Mouse (Mus musculus): ENCODE data around the gene Nfe2l2. TPM values are rescaled to one million over a fixed set of nuclear protein-coding genes. Genes with fewer than 3 reads are reported as not detected.

Nfe2l2 gene
- total RNA-seq, 2 experiments from 2014 or later = 66.7 to 70.2 TPM

DNA sequence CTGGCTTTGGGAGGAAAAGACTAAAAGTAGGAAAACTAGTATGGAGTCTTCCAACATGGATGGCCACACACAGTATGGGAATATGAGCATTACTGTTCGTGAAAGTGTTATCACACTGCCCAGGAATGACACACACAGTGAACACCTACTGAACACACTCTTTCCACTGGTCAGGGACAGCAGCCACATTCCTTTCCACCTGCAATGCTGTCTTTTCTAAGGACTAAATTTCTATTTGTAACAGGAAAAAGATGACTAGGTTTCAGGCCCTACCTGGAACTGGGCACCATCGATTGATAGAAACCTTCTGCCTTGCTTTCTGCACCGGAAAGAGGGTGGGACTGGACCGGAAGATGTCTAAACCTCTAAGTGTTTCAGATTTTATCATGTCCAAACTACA is 13.8 kb downstream of the Nfe2l2 start:
- no peak for DNase-seq

DNA sequence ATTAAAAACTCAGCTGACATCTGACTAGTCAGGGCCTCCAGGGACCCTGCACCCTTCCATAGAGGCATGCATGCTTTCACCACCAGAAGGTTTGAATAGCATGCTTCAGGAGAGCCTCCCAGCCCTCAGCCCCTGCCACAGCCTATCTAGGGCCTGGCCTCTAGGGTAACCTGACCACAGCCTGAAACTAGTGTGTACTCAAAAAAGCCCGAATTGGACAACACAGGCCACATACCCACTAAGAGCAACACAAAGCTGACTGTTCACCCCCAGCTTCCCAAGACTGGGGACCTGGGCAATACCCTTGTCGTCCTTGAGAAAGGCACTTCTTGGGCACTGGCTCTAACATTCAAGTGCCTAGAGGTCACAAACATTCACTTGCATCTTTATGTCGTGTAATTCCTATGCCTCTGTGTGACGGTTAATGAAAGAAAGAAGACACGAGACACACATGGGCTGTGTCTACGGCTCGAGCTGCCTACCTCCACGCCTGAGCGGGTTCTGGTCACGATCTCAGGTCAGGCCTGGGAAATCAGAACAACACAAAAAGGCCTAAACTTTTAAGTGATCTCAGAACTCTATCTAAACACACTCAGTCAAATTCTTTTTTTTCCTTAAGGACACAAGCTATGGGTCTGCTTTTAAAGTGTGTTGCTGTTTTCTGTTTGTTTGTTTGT is 14.8 kb downstream of the Nfe2l2 start:
- intact Hi-C loops (cut with DNase I) = no loop called here
- DNase-seq = no peak

More for the DNA sequence above, 13.8 kb downstream of the Nfe2l2 start:
- intact Hi-C loops (cut with DNase I) = no loop called here

DNA sequence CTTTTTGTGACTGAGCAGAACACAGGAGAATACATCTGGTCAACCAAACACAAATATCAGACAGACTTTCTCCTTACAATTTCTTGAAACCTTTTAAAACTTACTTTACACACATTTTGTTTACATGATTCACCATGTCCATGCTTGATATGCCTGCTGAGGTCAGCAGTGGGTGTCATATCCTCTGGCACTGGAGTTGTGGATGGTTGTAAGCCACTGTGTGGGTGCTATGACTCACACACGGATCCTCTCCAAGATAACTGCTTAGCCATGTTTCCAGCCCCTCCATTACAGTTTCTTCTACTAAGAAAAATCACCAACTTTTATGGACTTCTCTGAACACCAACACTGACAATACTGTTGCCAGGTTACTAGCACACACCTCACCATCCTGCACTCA is 15.5 kb downstream of the Nfe2l2 start:
- intact Hi-C loops (cut with DNase I) = no loop called here
- no peak for DNase-seq

DNA sequence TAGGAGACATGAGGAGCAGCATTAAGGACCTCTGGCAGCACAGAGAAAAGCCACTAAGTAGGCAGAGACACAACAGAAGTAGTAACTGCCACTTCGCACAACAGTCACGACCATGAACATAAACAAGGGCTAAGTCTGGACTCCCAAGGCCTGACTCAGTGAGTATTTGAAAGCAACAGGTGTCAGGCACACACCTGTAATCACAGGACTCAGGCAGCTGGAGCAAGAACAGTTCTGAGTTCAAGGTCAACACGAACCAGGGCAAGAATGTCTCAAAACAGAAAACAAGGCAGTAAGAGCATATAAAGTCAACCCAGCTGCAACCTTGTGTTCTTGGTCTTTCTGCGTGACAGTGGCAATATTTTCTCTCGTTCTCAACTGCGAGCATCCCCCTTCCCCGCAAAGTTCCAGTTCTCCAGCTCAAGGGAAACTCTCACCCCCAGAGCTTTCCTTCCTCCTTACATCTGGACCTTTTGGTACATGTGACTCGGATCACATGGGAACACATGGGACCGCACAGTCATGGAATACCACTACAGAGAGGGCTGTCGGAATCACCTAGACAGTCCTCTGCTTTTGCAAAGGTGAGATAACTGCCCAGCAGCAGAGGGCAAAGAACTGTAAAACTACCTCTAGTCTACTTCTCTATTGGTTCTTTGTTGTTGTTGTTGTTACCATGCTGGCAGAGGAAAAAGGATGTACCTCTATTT is 17.2 kb downstream of the Nfe2l2 start:
- no peak for DNase-seq
- intact Hi-C loops (cut with DNase I) = no loop called here

DNA sequence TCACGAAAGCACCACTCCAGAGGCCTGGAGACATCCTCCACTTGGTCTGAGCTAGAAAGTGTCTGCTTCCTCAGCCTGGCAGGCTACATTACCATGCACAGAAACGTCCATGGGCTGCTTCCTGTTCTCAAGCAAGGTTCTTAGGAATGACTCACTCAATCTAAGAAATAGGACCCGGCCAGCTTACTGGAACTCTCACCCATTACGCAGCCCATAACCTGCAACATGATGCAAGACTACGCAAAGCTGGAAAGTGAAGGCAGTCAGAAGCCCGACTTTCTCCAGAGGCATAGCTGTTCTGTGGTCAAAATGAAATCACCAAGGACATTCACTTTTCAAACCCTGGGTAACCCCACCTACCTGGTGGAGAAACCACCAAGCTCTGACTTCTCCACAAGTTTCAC is 19.0 kb downstream of the Nfe2l2 start:
- intact Hi-C loops (cut with DNase I) = loop anchor here (1.0 kb wide), 1 partner anchor 18 kb away; no protein-coding TSS in a partner anchor
- DNase-seq = no peak

DNA sequence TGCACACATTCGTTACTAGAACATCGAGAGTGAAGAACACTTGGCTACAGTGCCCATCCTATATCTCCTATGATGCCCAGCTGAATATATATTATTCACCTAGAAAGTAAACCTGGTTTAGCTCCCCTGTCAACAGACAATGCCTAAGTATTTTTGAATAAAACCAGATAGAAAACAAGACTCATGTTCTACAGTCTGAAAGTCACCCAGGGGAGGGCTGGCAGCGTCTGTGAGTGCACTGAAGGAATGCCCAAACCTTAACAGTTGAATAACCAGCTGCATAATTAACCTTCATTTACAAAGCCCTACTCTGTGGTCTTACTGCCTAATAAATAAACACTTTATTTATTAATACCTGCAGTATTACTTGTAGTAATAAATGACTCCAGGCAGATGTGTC is 19.9 kb downstream of the Nfe2l2 start:
- intact Hi-C loops (cut with DNase I) = no loop called here
- DNase-seq = no peak

DNA sequence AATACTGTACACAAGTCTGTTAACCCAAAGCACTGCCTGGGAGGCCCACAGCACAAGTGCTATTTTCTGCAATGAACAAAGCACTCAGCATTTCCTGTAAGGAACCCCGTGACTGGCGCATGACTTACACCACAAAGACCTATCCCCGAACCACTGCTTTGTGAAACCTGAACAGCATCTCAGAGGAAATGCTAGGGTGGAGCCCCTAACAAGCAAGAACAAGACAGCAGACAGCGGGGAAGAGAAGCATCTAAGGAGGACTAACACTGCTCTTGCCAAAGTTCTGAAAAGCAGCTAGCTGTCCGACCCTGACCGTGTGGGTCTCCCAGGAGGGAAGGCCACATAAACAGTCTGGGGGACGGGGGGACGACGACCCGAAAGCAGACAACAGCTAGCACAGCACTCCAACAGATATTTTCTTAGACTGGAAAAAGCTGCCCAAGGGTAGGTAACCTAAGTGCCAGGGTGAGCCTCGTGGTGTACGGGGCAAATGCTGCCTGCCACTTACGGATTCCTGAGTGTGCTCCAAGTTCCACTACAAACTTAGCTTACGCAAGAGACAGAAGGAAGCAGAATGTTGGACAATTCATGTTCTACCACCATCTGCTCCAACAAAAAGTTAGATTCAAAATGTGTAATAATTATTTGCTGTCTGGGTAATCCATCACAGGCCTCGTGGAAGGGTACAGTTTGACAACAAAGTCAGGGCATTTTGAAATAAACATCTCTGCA is 21.3 kb downstream of the Nfe2l2 start:
- intact Hi-C loops (cut with DNase I) = no loop called here

DNA sequence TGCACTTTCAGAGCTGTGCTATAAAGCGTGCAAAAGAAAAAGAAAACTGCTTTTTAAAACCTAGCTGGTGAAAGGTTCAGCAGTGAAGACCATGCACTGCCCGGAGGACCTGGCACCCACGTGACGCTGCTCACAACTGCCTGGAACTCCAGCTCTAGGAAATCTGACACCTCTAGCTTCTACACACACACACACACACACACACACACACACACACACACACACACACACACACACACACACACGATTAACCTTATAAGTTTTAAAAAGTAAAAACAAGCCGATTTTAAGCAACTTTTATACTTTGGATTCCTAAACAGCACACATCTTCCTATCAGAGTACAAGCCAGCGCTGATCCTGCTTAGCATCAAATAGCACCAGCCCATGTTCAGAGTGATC is 23.0 kb downstream of the Nfe2l2 start:
- intact Hi-C loops (cut with DNase I) = no loop called here

More for the DNA sequence above, 21.3 kb downstream of the Nfe2l2 start:
- peak; percentile 66 to 76 for DNase-seq

DNA sequence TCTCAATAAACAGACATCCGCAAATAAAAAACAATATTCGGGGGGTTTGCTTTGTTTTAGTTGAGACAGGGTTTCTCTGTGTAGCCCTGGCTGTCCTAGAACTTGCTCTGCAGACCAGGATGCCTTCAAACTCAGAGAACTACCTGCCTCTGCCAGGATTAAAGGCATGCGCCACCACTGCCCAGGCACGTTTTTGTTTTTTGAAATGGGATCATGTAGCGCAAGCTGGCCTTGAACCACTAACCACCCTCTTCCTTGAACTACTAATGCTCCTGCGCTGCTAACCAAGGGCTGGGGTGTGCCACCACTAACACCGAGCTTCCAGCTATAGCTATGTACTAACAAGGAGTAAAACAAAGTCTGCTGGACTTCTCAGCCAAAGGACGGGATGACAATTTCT is 24.5 kb downstream of the Nfe2l2 start:
- intact Hi-C loops (cut with DNase I) = no loop called here
- no peak for DNase-seq

More for the DNA sequence above, 23.0 kb downstream of the Nfe2l2 start:
- DNase-seq = no peak

DNA sequence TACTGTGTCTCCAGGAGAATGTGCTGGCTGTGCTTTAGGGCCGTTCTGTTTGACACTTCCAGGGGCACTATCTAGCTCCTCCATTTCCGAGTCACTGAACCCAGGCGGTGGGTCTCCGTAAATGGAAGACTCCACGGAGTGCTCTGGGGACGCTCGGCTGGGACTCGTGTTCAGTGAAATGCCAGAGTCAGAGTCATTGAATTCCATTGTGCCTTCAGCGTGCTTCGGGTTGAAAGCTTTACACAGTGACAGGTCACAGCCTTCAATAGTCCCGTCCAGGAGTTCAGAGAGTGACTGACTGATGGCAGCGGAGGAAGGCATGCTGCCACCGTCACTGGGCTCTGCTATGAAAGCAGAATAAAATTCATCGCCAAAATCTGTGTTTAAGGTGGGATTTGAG is 27.9 kb downstream of the Nfe2l2 start:
- intact Hi-C loops (cut with DNase I) = loop anchor here (2.0 kb wide), 1 partner anchor 14 kb away; no protein-coding TSS in a partner anchor
- no peak for DNase-seq

DNA sequence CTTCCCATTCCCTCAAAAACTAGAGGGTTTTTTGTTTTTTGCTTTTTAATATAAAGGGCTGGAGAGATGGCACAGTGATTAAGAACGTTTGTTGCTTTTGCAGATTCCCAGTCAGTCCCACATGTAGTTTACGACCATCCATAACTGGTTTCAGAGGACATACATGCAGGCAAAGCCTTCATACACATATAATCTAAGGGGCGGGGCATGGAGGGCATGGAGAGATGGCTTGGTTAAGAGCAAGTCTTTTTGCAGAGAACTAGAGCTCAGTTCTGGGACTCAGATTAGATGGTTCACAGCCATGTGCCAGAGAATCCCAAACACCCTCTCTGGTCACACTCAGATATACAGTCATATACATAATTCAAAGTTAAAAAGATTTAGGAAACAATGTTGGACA is 31.9 kb downstream of the Nfe2l2 start:
- DNase-seq = no peak
- intact Hi-C loops (cut with DNase I) = no loop called here

DNA sequence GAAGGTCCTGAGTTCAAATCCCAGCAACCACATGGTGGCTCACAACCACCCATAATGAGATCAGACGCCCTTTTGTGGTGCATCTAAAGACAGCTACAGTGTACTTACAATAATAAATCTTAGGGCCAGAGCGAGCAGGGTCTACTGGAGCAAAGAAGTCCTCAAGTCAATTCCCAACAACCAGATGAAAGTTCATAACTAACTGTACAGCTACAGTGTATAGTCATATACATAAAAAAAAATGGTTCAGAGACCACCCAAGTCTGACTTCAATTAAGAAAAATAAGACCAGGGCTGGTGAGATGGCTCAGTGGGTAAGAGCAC is 33.1 kb downstream of the Nfe2l2 start:
- intact Hi-C loops (cut with DNase I) = no loop called here
- DNase-seq = no peak

DNA sequence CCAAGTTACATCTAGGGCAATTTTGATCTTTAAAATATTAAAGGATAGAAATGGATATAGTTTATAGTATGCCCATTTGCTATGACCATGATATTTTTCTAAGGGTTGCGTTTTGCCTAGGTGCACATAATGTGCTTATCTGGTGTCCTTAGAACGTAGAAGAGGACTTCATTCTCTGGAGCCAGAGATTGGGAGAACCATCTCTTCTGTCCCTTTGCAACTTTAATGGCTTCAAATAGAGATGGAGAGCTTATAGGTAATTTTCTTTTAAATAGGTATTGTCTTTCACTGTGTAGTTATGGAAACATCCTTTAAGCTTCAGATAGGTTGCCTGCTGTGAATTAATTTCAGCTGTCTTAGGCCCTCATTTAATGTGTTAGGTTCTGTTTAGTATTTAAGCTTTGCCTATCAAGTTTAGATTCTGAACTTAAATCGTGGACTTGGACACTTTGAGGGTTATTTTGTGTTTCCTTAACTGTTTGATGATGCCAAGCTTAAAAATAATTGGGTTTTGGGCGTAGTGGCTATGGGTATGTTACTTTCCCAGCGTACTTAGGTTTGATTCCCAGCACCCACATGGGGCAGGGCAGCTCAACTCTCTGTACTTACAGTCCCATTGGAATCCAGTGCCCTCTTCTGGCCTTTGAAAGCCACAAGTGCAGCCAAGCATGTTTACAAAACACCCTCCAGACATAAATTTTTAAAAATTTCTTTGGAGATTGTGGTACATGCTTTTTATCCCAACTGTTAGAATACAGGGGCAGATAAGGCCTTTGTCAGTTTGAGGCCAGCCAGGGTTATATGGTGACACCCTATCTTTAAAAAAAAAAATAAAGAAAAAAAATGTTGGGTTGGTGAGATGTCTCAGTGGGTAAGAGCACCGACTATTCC is 33.8 kb downstream of the Nfe2l2 start:
- intact Hi-C loops (cut with DNase I) = no loop called here
- DNase-seq = no peak

DNA sequence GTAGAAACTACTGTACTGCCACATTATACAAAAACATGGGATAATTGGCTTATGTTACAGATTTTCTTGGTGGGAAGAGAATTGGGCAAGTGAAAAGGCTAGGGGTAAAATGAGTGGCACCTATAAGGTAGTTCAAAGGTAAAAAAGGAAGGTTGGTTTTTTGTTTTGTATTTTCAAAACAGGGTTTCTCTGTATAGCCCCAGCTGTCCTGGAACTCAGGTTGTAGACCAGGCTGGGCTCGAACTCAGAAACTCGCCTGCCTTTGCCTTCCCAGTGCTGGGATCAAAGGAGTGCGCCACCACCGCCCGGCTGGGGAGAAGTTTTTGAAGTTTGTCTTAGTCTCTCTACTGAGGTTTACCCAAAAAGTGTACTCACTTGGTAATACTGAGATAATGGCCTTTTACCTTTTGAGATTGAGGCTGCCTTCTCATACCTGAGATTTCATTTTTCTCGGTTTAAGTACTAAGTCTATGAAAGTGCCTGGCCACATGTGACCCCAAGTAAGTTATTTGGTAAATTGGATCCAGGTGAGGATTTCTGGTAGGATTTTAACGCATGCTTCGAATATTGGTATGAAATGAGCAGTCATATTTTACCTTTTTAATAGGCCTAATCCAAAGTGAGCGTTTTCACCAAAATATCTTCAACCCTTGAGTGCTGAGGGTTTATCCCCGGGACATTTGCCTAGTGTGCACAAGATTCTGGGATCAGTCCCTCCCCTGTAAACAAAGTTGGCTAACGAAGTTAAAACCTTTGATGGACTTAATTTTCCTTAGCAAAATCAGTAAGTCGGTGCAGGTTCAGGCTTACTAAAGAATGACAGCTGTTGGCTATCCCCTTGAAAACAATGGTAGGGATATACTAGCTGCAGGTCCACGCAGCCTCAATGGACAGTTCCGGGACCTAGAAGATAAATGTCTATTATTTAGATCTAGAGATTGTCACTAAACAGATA is 34.7 kb downstream of the Nfe2l2 start:
- intact Hi-C loops (cut with DNase I) = no loop called here
- no peak for DNase-seq

DNA sequence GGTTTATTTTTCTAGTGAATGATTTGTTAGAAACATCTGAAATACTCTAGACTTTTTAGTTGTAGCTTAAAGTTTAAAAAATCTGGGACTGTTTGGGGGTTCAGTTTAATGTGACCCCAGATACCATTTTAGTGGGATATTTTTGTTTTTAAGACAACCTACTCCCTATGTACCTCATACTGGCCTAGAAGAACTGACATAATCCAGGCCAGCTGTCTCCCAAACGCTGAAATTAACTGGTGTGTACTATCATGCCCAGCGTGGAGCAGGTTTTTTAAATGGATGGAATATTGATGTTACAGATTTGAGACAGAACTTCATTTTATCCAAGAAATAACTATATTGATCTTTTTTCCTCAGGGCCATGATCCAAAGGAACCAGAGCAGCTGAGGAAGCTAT is 43.3 kb downstream of the Nfe2l2 start:
- intact Hi-C loops (cut with DNase I) = no loop called here

DNA sequence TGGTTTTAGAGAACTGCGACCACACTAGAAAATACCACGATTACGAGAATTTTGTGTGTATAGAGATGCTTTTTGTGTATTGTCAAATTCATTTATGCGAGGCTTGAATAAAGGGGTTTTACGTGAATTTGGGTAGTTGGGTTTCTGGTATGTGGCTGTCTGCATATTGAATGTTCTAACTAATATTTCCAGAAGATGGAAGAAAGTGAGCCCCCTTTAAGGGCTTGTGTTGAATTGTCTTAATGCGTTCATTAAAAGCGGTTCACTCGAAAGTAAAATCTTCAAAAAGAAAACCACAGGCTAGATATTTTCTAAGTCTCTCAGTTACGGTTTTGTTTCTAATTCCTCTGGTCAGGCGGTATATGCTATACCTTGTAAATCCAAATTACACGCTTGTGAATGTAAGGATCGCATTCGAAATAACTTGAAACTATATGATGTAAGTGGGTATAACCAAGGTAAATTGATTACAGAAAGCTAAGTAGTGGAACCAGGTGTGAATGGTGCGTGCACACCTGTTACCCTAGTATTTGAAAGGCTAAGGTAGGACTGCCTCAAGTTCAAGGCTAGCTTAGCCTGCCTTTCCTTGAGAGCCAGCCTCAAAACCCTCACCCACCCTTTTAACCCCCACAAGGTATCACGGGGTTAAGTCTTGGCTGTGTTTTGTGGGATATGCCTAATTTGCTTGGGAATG is 44.0 kb downstream of the Nfe2l2 start:
- intact Hi-C loops (cut with DNase I) = no loop called here

More for the DNA sequence above, 43.3 kb downstream of the Nfe2l2 start:
- no peak for DNase-seq

DNA sequence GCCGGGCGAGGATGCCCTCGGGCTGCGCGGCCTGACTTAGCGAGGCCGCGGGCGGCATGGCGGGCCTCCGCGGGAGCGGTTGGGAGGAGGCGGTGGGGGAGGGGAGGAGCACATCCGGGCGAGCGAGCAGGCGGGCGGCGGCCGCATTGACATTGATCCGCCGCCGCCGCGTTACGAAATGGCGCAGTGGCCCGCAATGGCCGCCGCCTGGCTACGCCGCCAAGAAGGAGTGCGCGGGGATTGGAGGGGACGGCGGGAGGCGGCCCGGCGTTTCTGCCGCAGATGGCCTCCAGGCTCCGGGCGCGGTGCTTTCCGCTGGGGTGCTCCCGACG is 44.8 kb downstream of the Nfe2l2 start:
- DNase-seq = peak; percentile 92 to 97
- intact Hi-C loops (cut with DNase I) = loop anchor here (1.0 to 2.0 kb wide), 3 partner anchors 45 to 121 kb away; partner anchors contain the start of gene Nfe2l2

More for the DNA sequence above, 44.0 kb downstream of the Nfe2l2 start:
- DNase-seq = no peak

DNA sequence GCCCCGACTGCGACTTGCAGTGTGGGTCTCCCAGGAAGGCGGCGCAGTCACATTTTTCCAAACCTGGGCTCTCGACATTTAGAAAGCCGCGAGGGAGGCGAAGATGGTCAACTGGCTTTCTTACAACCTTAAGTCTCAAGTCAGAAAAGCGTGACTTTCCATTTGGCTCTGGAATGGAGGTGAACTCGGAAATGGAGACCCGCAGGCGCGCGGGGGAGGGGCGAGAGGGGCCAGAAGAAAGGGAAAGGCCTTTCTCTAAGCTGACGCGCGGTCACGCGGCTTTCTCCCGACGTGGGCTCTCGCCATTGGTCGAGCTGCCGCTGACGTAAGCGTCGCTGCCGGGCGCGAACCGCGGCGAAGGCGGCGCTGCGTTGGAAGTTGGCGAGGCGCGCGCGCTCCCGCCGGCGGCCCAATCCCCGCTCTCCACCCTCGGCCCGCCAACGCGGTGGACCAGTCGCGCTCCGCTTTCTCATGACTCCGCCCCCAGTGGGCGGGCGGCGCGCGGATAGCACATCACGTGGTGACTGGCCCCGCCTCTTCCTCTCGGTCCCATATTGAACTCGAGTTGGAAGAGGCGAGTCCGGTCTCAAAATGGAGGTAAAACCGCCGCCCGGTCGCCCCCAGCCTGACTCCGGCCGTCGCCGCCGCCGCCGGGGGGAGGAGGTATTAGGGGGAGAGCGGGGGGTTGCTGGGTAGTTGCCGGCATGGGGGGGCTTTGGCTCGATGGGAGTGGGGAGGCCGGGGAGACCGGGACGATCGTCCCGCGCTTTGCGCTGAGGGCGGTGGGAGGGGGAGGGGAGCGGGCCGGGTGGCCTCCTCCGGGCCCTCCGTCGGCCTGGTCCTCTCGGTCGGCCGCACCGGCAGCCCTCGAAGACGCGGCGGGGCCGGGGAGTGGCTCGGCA is 45.5 kb downstream of the Nfe2l2 start, which contains the start of gene Hnrnpa3:
Gene Hnrnpa3, plus strand, starts transcription at position 535 of the 902 bp plus-strand sequence.
- DNase-seq = peak; percentile 96 to 97
- intact Hi-C loops (cut with DNase I) = loop anchor here (1.0 to 2.0 kb wide), 3 partner anchors 44 to 122 kb away; partner anchors contain the start of gene Nfe2l2

All from heart, postnatal 36 days (tissue).